Mouse (Mus musculus): Measurements from ENCODE around the gene Olfr1029.

DNA sequence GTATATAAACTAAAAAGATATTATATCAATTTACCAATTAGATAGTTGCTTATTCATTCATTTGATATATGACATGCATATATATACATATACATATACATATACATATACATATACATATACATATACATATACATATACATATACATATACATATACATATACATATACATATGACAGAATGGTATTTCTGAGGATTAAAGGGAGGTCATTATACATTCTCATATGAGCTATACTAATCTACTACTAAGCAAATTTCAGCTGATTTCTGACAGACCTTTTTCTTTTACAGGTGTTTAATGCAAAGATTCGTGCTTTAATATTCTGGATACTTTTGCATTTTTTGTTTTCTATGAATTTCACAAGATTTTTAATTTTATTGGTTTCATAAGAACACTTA is 23.6 kb upstream of the Olfr1029 start, which contains the start of gene Olfr1028:
- TF ChIP-seq CTCF (IDR thresholded peaks at IDR 0.05; ENCODE audit: low read depth, low read length) (no peak), POLR2A (IDR thresholded peaks at IDR 0.05; ENCODE audit: extremely low read depth, insufficient read depth, low read length) (no peak)
